Mouse (Mus musculus) adipocyte (in vitro differentiated cells): ENCODE results near the gene Frmd6.

Experiments used
- DNase-seq: peaks from one replicate; pipeline ENCODE4 v3.0.0-alpha.2; 2016; ENCODE audit warnings: low spot score

The Frmd6 gene

GRCm38 (mm10) chr12:70809957-70810356, 15.4 kb upstream of the Frmd6 start:
- DNase-seq = no peak

DNA sequence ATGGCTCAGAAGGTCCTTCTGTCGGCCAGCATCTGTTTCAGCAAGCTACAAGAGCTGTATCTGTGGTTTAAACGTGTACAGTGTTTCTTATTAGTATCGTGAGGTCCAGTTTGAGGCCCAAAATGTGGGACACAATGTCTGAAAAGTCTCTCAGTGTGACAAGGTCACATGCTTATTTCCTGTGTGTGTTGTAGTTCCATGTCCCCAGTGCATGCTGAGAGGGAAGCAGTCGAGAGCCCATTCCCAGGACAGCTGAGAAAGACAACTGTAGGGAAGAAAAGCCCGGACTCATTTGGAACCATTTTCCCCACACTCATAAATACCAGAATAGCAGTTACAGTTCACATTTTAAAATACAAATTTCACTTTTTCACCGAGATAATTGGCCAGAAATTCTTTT, 13.5 kb upstream of the Frmd6 start:
- DNase-seq = no peak

GRCm38 (mm10) chr12:70812176-70812575, 13.1 kb upstream of the Frmd6 start:
- DNase-seq = no peak

GRCm38 (mm10) chr12:70812822-70813465, 12.4 kb upstream of the Frmd6 start:
- DNase-seq = no peak

DNA sequence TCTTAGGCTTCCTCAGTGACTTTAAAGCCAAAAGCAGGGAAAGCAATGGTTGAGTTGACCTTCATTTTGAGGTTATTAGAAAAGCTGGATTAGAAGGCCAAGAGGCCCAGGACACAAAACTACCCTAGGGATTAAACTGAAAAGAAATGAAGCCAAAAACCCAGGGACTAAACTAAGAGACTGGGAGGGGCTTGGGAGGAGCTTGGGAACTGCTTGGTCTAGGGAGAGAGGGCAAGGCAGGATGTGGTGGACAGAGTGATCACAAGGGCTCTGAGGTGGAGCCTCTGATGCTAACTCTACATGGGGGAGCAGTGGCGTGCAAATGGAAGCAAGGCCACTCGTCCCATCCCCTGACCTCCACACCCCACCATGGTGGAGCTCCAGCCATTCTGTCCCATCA, 8.6 kb upstream of the Frmd6 start:
- no peak for DNase-seq

GRCm38 (mm10) chr12:70824017-70824416, 1.3 kb upstream of the Frmd6 start:
- no peak for DNase-seq

GRCm38 (mm10) chr12:70825651-70826317, 470 bp downstream of the Frmd6 start:
- DNase-seq = peak; percentile 59

DNA sequence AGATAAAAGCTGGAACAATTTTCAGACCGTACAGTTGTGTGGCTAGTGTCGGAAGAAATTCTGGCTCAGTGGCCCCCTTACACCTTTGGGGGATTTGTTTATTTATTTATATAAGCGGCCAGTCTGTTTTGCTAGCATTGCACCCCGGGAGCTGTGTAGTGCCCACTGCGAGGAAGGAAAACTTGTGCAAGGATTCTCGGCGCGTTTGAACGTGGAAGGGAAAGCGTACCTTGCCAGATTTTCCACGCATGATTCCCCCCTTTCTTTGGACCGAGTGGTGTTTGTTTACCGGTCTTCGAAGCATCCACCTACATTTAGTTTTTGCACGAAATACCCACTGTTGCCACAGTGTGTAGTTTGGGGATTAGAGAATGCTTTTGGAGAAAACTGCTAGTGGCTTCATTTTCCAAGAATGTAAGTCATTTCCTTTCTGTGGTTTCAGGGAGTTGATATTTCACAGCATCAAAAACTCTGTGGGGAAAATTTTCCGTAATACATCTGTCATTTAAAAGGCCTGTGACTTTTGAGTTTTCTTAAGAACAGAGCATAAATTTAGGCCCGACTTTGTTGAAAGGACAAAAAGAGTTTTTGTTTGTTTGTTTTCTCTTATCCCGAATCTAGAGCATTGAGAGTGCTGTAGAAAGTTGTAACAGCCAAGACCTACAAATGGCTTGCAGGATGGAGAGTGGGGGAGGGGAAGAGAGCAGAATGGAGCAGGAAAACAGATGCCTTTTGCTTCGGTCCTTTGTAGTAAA, 1.2 kb downstream of the Frmd6 start:
- DNase-seq = peak; percentile 52

GRCm38 (mm10) chr12:70827187-70827900, 2.0 kb downstream of the Frmd6 start:
- DNase-seq = peak; percentile 34

- no peak for DNase-seq
Measured at GRCm38 (mm10) chr12:70827901-70828271, 2.6 kb downstream of the Frmd6 start.

DNA sequence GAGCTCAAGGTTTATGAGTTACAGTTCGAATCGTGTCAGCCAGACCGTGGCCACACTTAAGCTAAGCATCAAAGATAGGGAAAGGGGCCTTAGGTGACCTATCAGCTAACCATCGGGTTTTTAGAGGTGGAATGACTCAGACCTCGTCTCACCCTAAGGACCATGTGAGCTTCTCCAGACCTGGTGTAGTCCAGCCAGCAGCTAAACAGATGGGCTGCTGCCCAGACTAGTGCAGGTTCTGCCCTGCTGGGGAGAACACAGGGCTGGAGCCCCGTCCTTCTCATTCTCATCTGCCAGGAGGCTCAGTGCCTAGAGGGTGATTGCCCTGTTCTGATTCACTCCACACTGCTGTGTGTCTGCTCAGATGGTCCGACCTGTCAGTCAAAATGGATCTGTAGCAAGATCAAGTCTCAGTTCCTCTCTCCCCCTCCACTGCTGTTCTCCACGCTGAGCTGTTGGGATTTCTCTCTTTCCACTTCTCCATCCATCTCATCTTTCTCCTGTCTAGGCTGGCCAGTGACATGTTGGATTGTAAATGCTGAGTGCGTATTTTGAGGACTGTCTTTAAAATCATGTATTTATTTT, 5.8 kb downstream of the Frmd6 start:
- no peak for DNase-seq

DNA sequence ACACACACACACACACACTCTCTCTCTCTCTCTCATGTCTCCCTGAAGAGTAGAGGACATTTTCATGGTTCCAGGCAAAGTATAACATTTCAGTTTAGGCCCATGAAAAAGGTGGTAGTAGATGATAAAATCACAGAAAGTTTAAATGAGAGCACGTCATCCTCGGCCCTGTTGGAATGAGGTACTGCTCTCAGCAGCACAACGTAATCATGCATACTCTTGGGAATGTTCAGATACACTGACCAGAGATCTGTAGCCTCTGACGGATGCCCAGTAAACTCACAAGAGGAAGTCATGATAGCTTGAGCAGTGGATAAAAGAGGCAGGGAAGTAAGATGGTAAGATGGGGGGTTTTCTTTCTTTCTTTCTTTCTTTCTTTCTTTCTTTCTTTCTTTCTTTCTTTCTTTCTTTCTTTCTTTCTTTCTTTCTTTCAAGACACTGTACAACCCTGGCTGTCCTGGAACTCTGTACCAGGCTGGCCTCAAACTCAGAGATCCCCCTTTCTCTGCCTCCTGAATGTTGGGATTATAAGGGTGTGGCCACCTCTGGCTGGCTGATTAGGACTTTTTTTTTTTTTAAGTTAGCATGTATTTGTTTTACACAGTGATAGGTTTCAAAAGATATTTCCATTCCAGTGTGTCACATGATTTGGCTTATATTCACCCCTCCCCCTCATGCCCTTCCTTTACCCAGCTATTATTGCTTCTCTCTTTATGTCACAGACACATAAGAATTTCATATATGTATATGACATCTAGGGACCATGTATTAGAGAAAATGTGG, 7.1 kb downstream of the Frmd6 start:
- no peak for DNase-seq

DNA sequence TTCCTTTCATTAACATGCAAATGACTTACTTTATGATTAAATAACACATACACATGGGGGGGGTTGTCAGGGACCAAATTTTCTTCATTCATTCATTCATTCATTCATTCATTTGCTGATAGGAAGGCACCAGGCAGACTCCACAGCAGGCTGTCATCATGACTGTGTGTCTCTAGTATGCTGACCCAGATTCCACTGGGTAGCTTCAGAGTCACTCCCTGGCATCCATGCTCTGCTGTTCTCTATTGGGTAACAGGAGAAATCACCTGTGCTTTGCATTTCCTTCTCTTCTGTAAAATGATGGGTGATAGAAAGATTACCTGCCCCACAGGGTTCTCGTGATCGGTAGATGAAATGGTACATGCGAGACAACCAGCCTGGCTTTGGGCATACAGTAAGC, 7.7 kb downstream of the Frmd6 start:
- no peak for DNase-seq

DNA sequence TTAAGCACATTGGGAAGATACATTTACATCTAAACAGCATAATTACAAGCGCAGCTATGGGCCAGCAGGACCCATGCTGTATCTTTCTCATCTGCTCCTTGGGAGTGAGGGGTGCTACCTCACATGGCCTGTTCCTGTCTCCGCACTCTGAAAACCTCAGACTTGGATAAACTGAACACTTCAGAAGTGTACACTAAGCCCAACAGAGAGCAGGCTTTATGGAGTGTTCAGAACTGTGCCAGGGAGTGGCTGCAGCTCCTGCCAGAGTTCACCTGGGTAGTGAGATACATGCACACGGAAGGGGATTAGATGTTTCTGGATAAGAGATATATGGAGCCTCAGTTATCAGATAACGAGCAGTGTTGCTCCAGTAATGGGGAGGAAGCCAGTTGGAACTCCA, 8.7 kb downstream of the Frmd6 start:
- no peak for DNase-seq

DNA sequence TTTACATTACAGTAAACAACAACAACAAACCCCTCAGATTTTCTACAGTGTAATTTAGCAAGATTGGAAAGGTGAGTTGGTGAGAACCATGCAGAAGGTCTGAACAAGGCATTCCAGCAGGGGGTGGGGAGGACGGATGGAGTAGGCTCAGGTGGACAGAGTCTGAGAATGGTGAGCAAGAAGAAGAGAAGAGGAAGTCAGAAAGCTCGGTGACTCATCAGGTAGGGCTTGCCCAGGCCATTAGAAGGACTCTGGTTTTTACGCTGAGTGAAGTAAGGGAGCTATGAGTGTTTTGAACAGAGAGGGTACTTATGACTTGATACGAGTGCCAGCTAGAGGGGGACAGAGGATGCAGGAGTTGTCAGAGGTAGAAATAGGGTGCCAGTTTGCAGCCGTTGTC, 9.7 kb downstream of the Frmd6 start:
- no peak for DNase-seq

- DNase-seq = peak; percentile 71
Measured at GRCm38 (mm10) chr12:70837792-70838321, 12.5 kb downstream of the Frmd6 start.

- DNase-seq = no peak
Measured at GRCm38 (mm10) chr12:70845371-70845770, 20.1 kb downstream of the Frmd6 start.

- DNase-seq = no peak
Measured at GRCm38 (mm10) chr12:70849024-70849423, 23.7 kb downstream of the Frmd6 start.

- no peak for DNase-seq
Measured at GRCm38 (mm10) chr12:70849517-70850291, 24.4 kb downstream of the Frmd6 start.

DNA sequence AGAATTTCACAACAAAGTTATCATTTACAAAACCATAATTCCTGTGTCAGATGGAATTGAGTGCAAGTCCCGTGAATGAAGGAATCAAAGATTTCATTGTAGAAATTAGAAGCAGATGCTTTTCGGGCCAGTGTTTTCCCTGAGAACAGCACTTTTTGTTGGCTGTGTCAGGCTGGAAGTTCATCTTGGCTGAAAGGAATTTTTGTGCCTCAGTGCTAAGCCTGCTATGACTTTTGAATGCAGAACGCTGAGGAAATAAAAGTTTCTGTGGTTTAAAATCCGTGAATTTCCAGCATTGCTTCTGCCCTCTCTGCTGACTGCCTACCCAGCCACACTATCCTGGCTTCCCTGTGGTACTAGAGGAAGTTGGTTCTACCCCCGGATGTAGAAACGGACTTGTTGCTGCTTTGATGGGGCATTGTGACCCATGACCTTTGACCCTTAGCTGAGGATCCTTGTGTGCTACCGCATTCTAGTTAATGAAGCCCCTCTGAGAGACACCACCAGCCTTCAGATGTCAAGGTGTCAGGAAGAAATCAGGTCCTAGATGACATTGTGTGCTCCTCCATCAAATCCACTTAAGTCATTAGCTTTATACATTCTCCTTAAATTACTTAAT, 26.1 kb downstream of the Frmd6 start:
- peak; percentile 33 for DNase-seq
